Mouse (Mus musculus): ENCODE data around the gene Rapgef5.

- TF ChIP-seq CTCF (IDR thresholded peaks at IDR 0.05; ENCODE audit: low read depth) (peak; percentile 77), EP300 (IDR thresholded peaks at IDR 0.05; ENCODE audit: low read depth) (no peak)
These were observed 248.6 kb downstream of the Rapgef5 start for GRCm38 (mm10) chr12:117764839-117765238.

All from liver, embryonic 14.5 days (tissue).